Mouse (Mus musculus) hindbrain, postnatal 0 days (tissue): ENCODE data around the gene Prdm16. TPM values are rescaled to one million over a fixed set of nuclear protein-coding genes. Genes with fewer than 3 reads are reported as not detected.

Source experiments
- ATAC-seq: fragments of 200-750 bp; cut with Nextera tagmentation; 2 replicates; pipeline ENCODE4 v1.8.0; 2017; ENCODE audit warnings: mild to moderate bottlenecking, moderate TSS enrichment, moderate library complexity
- DNase-seq: peaks from one replicate; pipeline ENCODE4 v3.0.0-alpha.2; 2015; ENCODE audit warnings: low spot score
- H3K27ac ChIP-seq: fragments of 300-500 bp; sonication (generic); 2 replicates; pipeline ENCODE4 v1.5.1; 2014; ENCODE audit warnings: mild to moderate bottlenecking
- H3K27me3 ChIP-seq: fragments of 300-500 bp; sonication (generic); 2 replicates; pipeline ENCODE4 v1.6.1; 2014; ENCODE audit warnings: low read length, mixed read lengths; ENCODE audit not compliant: insufficient read depth
- H3K36me3 ChIP-seq: fragments of 300-500 bp; sonication (generic); 2 replicates; pipeline ENCODE4 v1.6.1; 2014; ENCODE audit warnings: low read length, mixed read lengths; ENCODE audit not compliant: insufficient read depth
- H3K4me1 ChIP-seq: fragments of 300-500 bp; sonication (generic); 2 replicates; pipeline ENCODE4 v1.6.1; 2014; ENCODE audit warnings: antibody characterized with exemption, low read length, mixed read lengths; ENCODE audit not compliant: insufficient read depth
- H3K4me2 ChIP-seq: fragments of 300-500 bp; sonication (generic); 2 replicates; pipeline ENCODE4 v1.6.1; 2014; ENCODE audit warnings: low read depth, mild to moderate bottlenecking, low read length, moderate library complexity, mixed read lengths
- H3K4me3 ChIP-seq: fragments of 300-500 bp; sonication (generic); 2 replicates; pipeline ENCODE4 v1.5.1; 2014; ENCODE audit warnings: low read length
- H3K9ac ChIP-seq: fragments of 300-500 bp; sonication (generic); replicated peaks from 2 replicates; pipeline ENCODE4 v1.6.1; 2014; ENCODE audit warnings: mild to moderate bottlenecking, low read length, moderate library complexity, mixed read lengths
- H3K9me3 ChIP-seq: fragments of 300-500 bp; sonication (generic); 2 replicates; pipeline ENCODE4 v1.6.1; 2016; ENCODE audit warnings: low read length, mixed read lengths
- CTCF ChIP-seq: IDR thresholded peaks from 2 replicates; pipeline ENCODE4 v1.5.1; 2016; ENCODE audit warnings: antibody characterized with exemption, control low read depth, low read depth
- WGBS: fragments of 180-500 bp; shearing (Covaris S2); extraction: QIAGEN DNeasy Blood & Tissue Kit; methylation state at CpG from one replicate; pipeline ENCODE4 v1.1.7; 2014; 5-methylcytosine and 5-hydroxymethylcytosine counted together
- polyA plus RNA-seq: library from polyadenylated mRNA; unstranded; fragments of >200 nt; fragmentation: Nextera tagmentation; extraction: Ambion mirVana; gene quantifications from 2 replicates; pipeline ENCODE4 v1.2.1, GENCODE M21; 2015
- total RNA-seq: library from RNA; depleted of rRNA; stranded (reverse); fragments of >200 nt; gene quantifications from 2 replicates; pipeline ENCODE4 v1.2.3, GENCODE M21; 2014

Gene Prdm16
- total and polyA plus RNA-seq, 2 experiments from 2014 or later = 5.3 to 10.5 TPM

GRCm38 (mm10) chr4:154583712-154584111 lies 53.0 kb downstream of the Prdm16 start:
- no peaks in the 10 kb centered on the region for H3K36me3 ChIP-seq
- H3K4me2 ChIP-seq = no peak overlapping the region
- ATAC-seq (no peak), DNase-seq (no peak)
- no peak overlapping the region for H3K4me3 ChIP-seq
- H3K4me1 ChIP-seq = no peaks in the 10 kb centered on the region; the same call in 1 of the 2 replicates
- H3K9ac ChIP-seq = no peak overlapping the region
- no peaks in the 10 kb centered on the region for H3K27me3 ChIP-seq
- no peaks in the 10 kb centered on the region for H3K9me3 ChIP-seq
- 88% methylated on average over 13 of the region's 13 CpGs for WGBS
- no peak overlapping the region for H3K27ac ChIP-seq
- TF ChIP-seq CTCF = no peak

GRCm38 (mm10) chr4:154582607-154583236 lies 54.0 kb downstream of the Prdm16 start:
- Histone ChIP-seq H3K27me3 (no peaks in the 10 kb centered on the region), H3K9me3 (no peaks in the 10 kb centered on the region), H3K9ac (no peak overlapping the region), H3K4me2 (no peak overlapping the region), H3K27ac (no peak overlapping the region), H3K4me3 (no peak overlapping the region), H3K36me3 (no peaks in the 10 kb centered on the region), H3K4me1 (no peaks in the 10 kb centered on the region; the same call in 1 of the 2 replicates)
- TF ChIP-seq CTCF = no peak
- no peak for ATAC-seq
- DNase-seq = peak; percentile 46
- WGBS = 50% methylated on average over 21 of the region's 21 CpGs

GRCm38 (mm10) chr4:154581261-154581886 lies 55.3 kb downstream of the Prdm16 start:
- ATAC-seq (no peak), DNase-seq (no peak)
- TF ChIP-seq CTCF = no peak
- Histone ChIP-seq H3K27me3 (no peaks in the 10 kb centered on the region), H3K9ac (no peak overlapping the region), H3K4me1 (no peaks in the 10 kb centered on the region; the same call in 1 of the 2 replicates), H3K9me3 (no peaks in the 10 kb centered on the region), H3K27ac (no peak overlapping the region), H3K4me3 (no peak overlapping the region), H3K36me3 (no peaks in the 10 kb centered on the region), H3K4me2 (no peak overlapping the region)
- WGBS = 75% methylated on average over 16 of the region's 16 CpGs

- no peak overlapping the region for H3K4me3 ChIP-seq
- H3K9ac ChIP-seq = no peak overlapping the region
- ATAC-seq (no peak), DNase-seq (no peak)
- no peak overlapping the region for H3K27ac ChIP-seq
- 68% methylated on average over 13 of the region's 13 CpGs for WGBS
- H3K9me3 ChIP-seq = no peaks in the 10 kb centered on the region
- no peaks in the 10 kb centered on the region for H3K27me3 ChIP-seq
- H3K4me1 ChIP-seq = no peaks in the 10 kb centered on the region
- H3K4me2 ChIP-seq = no peak overlapping the region
- H3K36me3 ChIP-seq = no peaks in the 10 kb centered on the region
- no peak for TF ChIP-seq CTCF
These were observed 62.3 kb downstream of the Prdm16 start for GRCm38 (mm10) chr4:154574208-154574875.

- Histone ChIP-seq H3K4me3 (no peak overlapping the region), H3K36me3 (no peaks in the 10 kb centered on the region), H3K27me3 (no peaks in the 10 kb centered on the region), H3K9ac (no peak overlapping the region), H3K4me1 (no peaks in the 10 kb centered on the region), H3K4me2 (no peak overlapping the region), H3K9me3 (no peaks in the 10 kb centered on the region), H3K27ac (peak overlapping the region; percentile 9; the same call in 1 of the 2 replicates)
- DNase-seq (no peak), ATAC-seq (peak; percentile 87)
- TF ChIP-seq CTCF = no peak
- WGBS = 38% methylated on average over 10 of the region's 10 CpGs
These were observed 66.2 kb downstream of the Prdm16 start for GRCm38 (mm10) chr4:154570451-154570881.

- H3K9me3 ChIP-seq = no peaks in the 10 kb centered on the region
- WGBS = 73% methylated on average over 9 of the region's 9 CpGs
These were observed 66.8 kb downstream of the Prdm16 start for GRCm38 (mm10) chr4:154569845-154570244.

GRCm38 (mm10) chr4:154568798-154569197 lies 67.9 kb downstream of the Prdm16 start:
- Histone ChIP-seq H3K27me3 (no peaks in the 10 kb centered on the region), H3K36me3 (no peaks in the 10 kb centered on the region), H3K4me2 (no peak overlapping the region), H3K4me3 (no peak overlapping the region), H3K4me1 (no peaks in the 10 kb centered on the region), H3K27ac (no peak overlapping the region), H3K9ac (no peak overlapping the region), H3K9me3 (no peaks in the 10 kb centered on the region)
- no peak for DNase-seq
- 40% methylated on average over 15 of the region's 15 CpGs for WGBS
- TF ChIP-seq CTCF = no peak
- no peak for ATAC-seq

More at GRCm38 (mm10) chr4:154569845-154570244, 66.8 kb downstream of the Prdm16 start:
- Histone ChIP-seq H3K4me3 (no peak overlapping the region), H3K4me1 (no peaks in the 10 kb centered on the region), H3K27ac (no peak overlapping the region), H3K4me2 (no peak overlapping the region), H3K27me3 (no peaks in the 10 kb centered on the region), H3K9ac (no peak overlapping the region), H3K36me3 (no peaks in the 10 kb centered on the region)
- no peak for DNase-seq
- TF ChIP-seq CTCF = no peak
- no peak for ATAC-seq
